Mouse (Mus musculus) yolk sac, embryonic 10.5 days (tissue): ENCODE results near the gene A830018L16Rik.

ENCODE experiments used
- DNase-seq: peaks from one replicate; pipeline ENCODE4 v3.0.0-alpha.2; 2017; ENCODE audit warnings: low spot score

A830018L16Rik gene

GRCm38 (mm10) chr1:11652773-11653172 lies 238.9 kb downstream of the A830018L16Rik start:
- DNase-seq: no peak

DNA sequence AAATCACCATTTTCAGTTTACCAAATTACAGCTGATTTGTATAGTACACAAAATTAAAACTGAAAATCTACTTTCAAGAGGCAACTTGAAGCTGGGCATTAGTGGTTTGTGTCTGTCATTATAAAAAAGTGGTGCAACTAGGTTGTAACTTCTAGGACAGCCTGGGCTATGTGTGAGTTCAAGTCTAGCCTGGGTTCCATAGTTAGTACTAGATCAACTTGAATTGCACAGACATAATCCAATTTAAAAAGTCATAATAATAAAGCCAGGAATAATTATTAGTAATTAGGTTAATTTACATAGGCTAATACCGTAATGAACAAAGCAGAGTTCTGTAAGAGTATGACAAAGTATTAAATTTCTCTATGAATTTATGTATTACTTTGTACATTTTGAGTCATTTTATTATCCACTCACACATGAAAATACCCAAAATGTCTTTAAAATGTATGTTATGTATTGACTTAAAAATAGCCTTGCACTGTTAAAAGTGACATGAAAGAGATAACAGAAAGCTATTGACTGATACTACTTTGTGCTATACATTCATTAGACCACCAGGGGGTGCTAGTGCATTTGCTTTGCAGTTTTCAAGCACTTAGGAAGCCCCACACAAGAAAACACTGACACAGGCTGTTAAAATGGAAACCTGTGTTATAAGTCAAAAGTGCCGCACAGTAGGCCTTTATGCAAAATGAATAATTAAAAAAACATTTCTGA lies 243.6 kb downstream of the A830018L16Rik start:
- peak; percentile 18 for DNase-seq

GRCm38 (mm10) chr1:11658061-11658625 lies 244.2 kb downstream of the A830018L16Rik start:
- DNase-seq: no peak

GRCm38 (mm10) chr1:11744749-11745314 lies 330.9 kb downstream of the A830018L16Rik start:
- no peak for DNase-seq

- DNase-seq: no peak
These were observed 334.5 kb downstream of the A830018L16Rik start for GRCm38 (mm10) chr1:11748424-11748823.

DNA sequence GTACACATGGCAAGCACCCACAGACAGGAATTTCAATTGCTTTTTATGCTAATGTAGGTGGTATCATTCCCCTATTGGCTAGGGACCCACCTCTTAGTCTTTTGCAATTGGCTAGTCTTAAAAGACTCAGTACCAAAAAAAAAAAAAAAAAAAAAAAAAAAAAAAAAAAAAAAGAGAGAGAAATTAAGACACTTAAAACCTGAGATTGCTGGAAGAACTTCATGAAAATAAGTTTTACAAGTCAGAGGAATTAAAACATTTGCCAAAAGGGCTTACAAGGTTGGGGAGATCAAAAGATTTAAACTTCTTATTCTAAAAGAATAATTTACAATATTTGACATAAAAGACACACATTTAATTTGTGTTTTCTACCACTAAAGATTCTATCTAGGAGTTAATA lies 336.2 kb downstream of the A830018L16Rik start:
- no peak for DNase-seq

DNA sequence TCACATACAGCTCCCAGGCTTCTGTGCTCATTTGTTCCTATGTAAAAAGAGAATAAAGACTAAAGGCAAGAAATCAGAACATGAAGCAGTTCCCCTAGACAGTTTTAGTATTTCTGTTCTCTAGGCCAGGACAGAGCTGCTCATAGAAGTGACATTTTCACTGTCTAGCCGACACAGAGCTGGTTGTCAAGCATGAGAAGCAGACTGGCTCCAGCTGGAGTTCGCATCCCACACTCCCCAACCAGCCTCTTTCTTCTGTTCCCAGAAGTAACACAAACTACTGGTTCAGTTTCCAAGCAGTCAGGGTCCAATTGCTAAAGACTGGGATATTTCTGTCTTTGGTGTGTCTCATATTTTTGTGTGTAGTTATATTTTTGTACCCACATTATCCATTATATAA lies 336.7 kb downstream of the A830018L16Rik start:
- no peak for DNase-seq

GRCm38 (mm10) chr1:11751996-11752395 lies 338.1 kb downstream of the A830018L16Rik start:
- no peak for DNase-seq

- no peak for DNase-seq
These were observed 374.4 kb downstream of the A830018L16Rik start for GRCm38 (mm10) chr1:11788264-11788663.

DNA sequence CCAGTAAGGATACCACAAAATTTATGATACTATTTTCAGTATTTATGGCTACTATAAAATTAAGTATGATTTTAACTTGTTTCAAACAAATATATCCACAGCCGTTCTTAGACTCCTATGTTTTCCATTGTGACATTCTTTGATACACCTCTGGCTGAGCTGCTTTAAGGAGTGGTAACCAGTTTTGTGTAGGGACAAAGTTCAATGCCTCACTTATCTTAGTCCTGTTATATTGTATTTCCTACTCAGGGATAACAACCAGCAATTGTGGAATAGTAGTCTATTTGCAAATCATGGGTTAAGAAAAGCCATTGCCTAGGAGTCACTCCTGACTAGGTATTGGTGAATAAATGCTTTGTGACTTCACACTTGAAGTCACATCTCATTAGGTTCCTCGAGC lies 378.9 kb downstream of the A830018L16Rik start:
- DNase-seq: no peak

GRCm38 (mm10) chr1:11795666-11796065 lies 381.8 kb downstream of the A830018L16Rik start:
- no peak for DNase-seq

DNA sequence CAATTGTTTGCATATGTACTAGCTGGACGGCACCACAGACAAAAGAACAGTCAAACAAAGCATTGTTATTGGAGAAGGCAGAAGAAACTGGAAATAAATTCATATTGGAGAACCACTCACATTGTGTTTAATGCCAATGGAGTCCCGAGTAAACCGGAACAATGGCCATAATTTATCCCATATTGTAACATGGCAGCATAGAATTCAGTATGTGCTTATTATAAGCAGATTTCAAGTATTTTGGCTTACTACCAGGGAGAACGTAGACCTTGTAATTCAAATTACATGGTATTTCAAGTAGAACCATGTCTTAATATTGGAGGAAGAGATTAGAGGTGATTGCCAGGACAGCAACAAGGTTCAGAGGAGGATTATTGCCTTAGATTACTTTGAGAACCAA lies 458.9 kb downstream of the A830018L16Rik start:
- no peak for DNase-seq

GRCm38 (mm10) chr1:11873573-11873972 lies 459.7 kb downstream of the A830018L16Rik start:
- DNase-seq: no peak

DNA sequence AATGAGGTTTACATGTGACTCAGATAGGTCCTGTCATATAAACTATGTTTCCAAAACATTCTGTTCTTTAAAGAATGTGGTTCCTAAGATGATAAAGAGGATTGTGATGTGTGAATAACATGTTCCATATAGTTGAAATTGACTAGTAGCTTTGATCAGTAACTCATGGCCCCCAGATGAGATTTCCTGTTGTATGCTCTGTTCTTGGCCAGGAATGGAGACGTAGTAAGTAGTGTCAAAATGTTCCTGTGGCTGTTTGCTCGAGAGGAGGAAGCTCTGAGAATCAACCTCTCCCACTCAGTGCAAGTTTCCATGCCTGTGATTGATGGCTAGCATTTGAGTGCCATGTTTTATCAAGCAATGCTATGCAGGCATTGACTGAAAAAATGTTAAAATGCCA lies 467.8 kb downstream of the A830018L16Rik start:
- DNase-seq: no peak

GRCm38 (mm10) chr1:11895715-11896114 lies 481.8 kb downstream of the A830018L16Rik start:
- DNase-seq: no peak

DNA sequence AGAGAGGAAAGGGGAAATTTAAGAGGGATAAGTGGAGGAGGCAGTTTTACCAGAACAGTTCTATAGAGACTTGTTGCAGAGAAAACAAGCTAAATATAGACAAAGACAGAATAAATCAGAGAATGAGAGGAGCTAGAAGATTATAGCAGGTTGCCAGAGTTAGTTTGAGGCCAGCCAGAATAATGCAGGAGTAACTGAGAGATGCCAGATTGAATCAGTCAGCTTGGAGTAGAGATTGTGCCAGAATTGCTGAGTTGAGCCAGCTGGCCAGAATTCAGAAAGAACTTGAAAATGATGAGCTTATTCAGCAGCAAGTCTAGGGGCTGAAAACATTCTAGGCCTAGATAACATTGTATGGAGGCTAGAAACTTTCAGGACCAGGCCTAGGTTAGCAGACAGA lies 502.0 kb downstream of the A830018L16Rik start:
- no peak for DNase-seq

- no peak for DNase-seq
These were observed 523.1 kb downstream of the A830018L16Rik start for GRCm38 (mm10) chr1:11936984-11937383.

DNA sequence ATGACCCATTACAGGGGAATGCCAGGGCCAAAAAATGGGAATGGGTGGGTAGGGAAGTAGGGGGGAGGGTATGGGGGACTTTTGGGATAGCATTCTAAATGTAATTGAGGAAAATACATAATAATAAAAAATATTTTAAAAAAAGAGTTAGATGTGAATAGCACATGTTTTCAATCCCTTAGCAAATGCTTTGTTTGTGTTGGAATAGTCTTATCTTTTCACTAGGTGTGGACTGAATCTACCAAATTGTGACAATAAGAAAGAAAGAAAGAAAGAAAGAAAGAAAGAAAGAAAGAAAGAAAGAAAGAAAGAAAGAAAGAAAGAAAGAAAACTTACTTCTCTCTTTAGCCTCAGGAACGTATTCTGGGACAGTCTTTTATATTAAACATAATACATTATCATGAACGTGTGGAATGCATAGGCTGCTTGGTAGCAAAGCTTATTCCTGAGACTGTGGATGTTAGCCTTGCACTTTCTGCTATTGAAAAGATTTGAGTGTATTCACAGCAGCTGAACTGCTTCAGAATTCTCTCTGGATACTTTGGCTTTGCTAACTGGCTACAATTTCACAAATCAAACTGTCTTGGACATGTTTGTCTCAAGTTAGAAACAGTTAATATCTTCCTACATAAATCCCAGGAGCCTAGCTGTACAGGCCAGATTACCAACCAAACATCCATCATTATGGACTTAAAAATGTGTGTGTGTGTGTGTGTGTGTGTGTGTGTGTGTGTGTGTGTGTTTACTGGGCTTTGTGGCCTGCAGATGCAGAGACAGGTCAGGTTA lies 545.7 kb downstream of the A830018L16Rik start:
- DNase-seq: no peak

- DNase-seq: no peak
These were observed 568.8 kb downstream of the A830018L16Rik start for GRCm38 (mm10) chr1:11982590-11983136.

DNA sequence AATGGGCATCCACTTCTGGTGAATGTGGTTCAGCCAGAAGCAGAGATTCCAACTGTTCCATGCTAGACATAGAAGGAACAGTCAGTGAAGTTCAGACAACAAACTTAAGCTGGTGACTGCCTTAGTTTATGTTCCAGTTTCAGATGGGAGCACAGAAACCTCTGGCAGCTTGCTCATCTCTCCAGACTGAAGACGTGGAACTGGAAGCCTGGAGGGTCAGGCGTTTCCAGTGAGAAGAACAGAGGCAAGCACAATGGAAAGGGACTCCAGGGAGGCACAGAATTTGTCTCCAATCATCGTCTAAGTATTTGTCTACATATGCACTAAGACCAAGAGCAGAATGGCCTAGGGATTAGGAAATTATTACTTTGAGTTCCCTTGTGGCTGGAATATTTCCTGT lies 576.1 kb downstream of the A830018L16Rik start:
- DNase-seq: no peak

DNA sequence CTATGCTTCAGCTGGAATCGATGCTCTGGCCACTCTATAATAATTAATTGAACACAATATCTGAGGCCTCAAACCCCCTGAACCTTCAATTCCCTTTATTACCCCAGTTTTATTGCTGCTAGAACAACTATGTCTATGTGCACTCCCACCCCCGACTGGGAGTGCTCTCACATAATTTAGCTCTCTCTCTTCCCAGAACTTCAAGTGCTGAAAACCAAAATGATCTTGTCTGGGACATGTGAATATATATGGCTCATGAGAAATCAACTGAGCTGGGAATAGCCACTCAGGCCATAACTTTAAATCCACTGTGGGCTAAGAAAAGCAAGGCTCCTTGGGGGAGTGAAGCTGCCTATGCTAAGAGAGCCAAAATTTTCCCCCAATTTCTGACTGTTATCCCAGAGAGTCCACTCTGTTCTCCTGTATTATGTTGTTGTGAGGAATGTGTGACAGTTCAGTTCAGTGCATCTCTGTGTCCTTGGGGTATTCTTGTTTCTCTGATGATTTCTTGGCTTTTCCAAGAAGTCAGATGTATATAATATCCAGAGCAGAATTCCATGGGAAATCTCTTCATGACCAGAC lies 582.5 kb downstream of the A830018L16Rik start:
- no peak for DNase-seq

GRCm38 (mm10) chr1:11997574-11997973 lies 583.7 kb downstream of the A830018L16Rik start:
- DNase-seq: no peak
